Mouse (Mus musculus) kidney, embryonic 16.5 days (tissue): ENCODE measurements at regions not wholly inside any gene's neighbourhood (a gene's known extent, or its start where the extent isn't known, plus 50 kb on each side); places are given as distances from the start of the nearest gene placed in this dataset.

Experiments
- ATAC-seq: fragments of 200-750 bp; cut with Nextera tagmentation; 2 replicates; pipeline ENCODE4 v1.8.0; 2017; ENCODE audit warnings: moderate TSS enrichment; ENCODE audit not compliant: low FRiP score, low TSS enrichment
- H3K27ac ChIP-seq: fragments of 300-500 bp; sonication (generic); 2 replicates; pipeline ENCODE4 v1.5.1; 2014; ENCODE audit warnings: low read length
- H3K27me3 ChIP-seq: fragments of 300-500 bp; sonication (generic); 2 replicates; pipeline ENCODE4 v1.6.1; 2014; ENCODE audit warnings: low read length, control low read depth, mixed read lengths; ENCODE audit not compliant: insufficient read depth
- H3K36me3 ChIP-seq: fragments of 300-500 bp; sonication (generic); 2 replicates; pipeline ENCODE4 v1.6.1; 2014; ENCODE audit warnings: low read length, control low read depth, mixed read lengths; ENCODE audit not compliant: insufficient read depth
- H3K4me1 ChIP-seq: fragments of 300-500 bp; sonication (generic); 2 replicates; pipeline ENCODE4 v1.6.1; 2014; ENCODE audit warnings: low read length, control low read depth, mixed read lengths; ENCODE audit not compliant: insufficient read depth
- H3K4me2 ChIP-seq: fragments of 300-500 bp; sonication (generic); replicated peaks from 2 replicates; pipeline ENCODE4 v1.6.1; 2014; ENCODE audit warnings: low read depth, low read length
- H3K4me3 ChIP-seq: fragments of 300-500 bp; sonication (generic); 2 replicates; pipeline ENCODE4 v1.5.1; 2014; ENCODE audit warnings: mild to moderate bottlenecking, low read length
- H3K9ac ChIP-seq: fragments of 300-500 bp; sonication (generic); replicated peaks from 2 replicates; pipeline ENCODE4 v1.6.1; 2014; ENCODE audit warnings: low read length
- H3K9me3 ChIP-seq: fragments of 300-500 bp; sonication (generic); 2 replicates; pipeline ENCODE4 v1.6.1; 2016; ENCODE audit warnings: low read length, control low read depth
- WGBS: fragments of 180-500 bp; shearing (Covaris S2); extraction: QIAGEN DNeasy Blood & Tissue Kit; methylation state at CpG from one replicate; pipeline ENCODE4 v1.1.7; 2014; 5-methylcytosine and 5-hydroxymethylcytosine counted together

DNA sequence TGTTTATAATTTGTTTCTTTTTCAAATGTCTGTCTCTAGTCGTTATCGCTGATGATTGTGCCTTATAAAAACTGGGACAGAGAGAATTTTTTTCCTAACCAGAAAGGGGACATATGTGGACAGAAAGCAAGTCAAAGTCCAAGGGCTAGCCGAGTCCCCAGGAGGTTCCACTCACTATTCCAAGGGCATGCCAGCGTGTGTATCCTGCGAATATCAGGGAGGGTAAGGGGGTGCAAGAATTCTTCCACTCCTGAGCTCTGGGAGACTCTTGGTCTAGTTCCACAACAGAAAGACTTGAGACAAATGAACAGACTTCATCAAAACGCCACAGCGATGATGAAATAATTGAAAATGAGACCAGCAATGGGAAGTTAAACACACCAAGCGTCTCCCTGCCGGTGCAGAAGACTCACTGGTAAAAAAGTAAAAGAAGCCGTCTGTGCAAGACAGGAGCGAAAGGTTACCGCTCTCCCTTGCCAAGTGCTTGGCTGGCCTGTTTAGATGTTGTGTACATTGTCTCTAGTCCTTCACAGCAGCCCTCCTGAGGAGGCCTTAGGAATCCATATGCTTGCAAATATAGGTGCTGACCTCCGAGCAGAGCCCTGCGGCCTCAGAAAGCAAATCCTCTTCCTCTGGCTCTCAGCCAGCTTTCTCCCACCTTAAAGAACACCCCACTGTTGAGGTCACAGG, 69.9 kb upstream of the Rgma start:
- Histone ChIP-seq H3K27ac (no peak overlapping the region), H3K9ac (no peak overlapping the region), H3K9me3 (no peaks in the 10 kb centered on the region), H3K4me2 (no peak overlapping the region), H3K4me1 (peaks cover 21% of the 10 kb centered on the region), H3K27me3 (0 out of 2 replicates have a peak, but pooled peaks cover 5% of the 10 kb centered on the region), H3K4me3 (no peak overlapping the region), H3K36me3 (no peaks in the 10 kb centered on the region)
- WGBS = 33% methylated on average over 14 of the region's 14 CpGs
- ATAC-seq = no peak

GRCm38 (mm10) chr7:73306296-73306695, 69.0 kb upstream of the Rgma start:
- Histone ChIP-seq H3K27ac (no peak overlapping the region), H3K4me2 (no peak overlapping the region), H3K36me3 (no peaks in the 10 kb centered on the region), H3K27me3 (0 out of 2 replicates have a peak, but pooled peaks cover 7% of the 10 kb centered on the region), H3K4me1 (peaks cover 21% of the 10 kb centered on the region), H3K4me3 (no peak overlapping the region), H3K9ac (no peak overlapping the region), H3K9me3 (no peaks in the 10 kb centered on the region)
- 75% methylated on average over 6 of the region's 6 CpGs for WGBS
- no peak for ATAC-seq

DNA sequence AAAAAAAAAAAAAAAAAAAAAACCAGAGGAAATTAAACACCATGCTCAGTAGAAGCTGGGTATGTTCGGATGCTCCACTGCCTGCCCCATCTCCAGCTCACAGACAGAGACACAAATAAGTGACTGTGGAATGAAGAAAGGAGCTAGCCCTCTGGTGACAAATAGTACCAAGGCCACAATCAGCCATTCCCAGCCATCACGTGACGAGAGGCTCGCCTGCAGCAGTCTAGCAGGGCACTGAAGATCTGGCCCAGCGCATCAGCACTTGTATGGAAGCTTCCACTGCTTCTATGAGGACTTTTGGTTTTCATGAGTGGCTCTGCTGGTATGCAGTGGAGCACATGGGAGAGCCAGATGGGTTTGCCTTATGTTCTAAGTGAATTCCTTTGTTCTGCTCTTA, 68.6 kb upstream of the Rgma start:
- 69% methylated on average over 5 of the region's 5 CpGs for WGBS

GRCm38 (mm10) chr7:73307586-73308490, 67.5 kb upstream of the Rgma start:
- Histone ChIP-seq H3K9ac (no peak overlapping the region), H3K27ac (no peak overlapping the region), H3K4me3 (no peak overlapping the region), H3K9me3 (no peaks in the 10 kb centered on the region), H3K27me3 (0 out of 2 replicates have a peak, but pooled peaks cover 5% of the 10 kb centered on the region), H3K4me2 (no peak overlapping the region), H3K4me1 (peaks cover 21% of the 10 kb centered on the region), H3K36me3 (no peaks in the 10 kb centered on the region)
- ATAC-seq = peak; percentile 83
- WGBS = 32% methylated on average over 13 of the region's 13 CpGs

More for the DNA sequence above, 68.6 kb upstream of the Rgma start:
- no peaks in the 10 kb centered on the region for H3K9me3 ChIP-seq
- H3K27ac ChIP-seq = no peak overlapping the region
- ATAC-seq = no peak
- no peaks in the 10 kb centered on the region for H3K36me3 ChIP-seq
- H3K27me3 ChIP-seq = 0 out of 2 replicates have a peak, but pooled peaks cover 7% of the 10 kb centered on the region
- H3K4me2 ChIP-seq = no peak overlapping the region
- no peak overlapping the region for H3K4me3 ChIP-seq
- H3K4me1 ChIP-seq = peaks cover 21% of the 10 kb centered on the region
- no peak overlapping the region for H3K9ac ChIP-seq

GRCm38 (mm10) chr7:73308981-73309380, 66.3 kb upstream of the Rgma start:
- Histone ChIP-seq H3K4me1 (peaks cover 21% of the 10 kb centered on the region), H3K4me3 (no peak overlapping the region), H3K9ac (no peak overlapping the region), H3K9me3 (no peaks in the 10 kb centered on the region), H3K27ac (no peak overlapping the region), H3K27me3 (0 out of 2 replicates have a peak, but pooled peaks cover 5% of the 10 kb centered on the region), H3K4me2 (no peak overlapping the region), H3K36me3 (no peaks in the 10 kb centered on the region)
- 47% methylated on average over 7 of the region's 7 CpGs for WGBS
- ATAC-seq = no peak

GRCm38 (mm10) chr7:73310056-73310455, 65.3 kb upstream of the Rgma start:
- H3K9ac ChIP-seq = no peak overlapping the region
- ATAC-seq = no peak
- 53% methylated on average over 10 of the region's 10 CpGs for WGBS
- 0 out of 2 replicates have a peak, but pooled peaks cover 5% of the 10 kb centered on the region for H3K27me3 ChIP-seq
- no peak overlapping the region for H3K4me3 ChIP-seq
- H3K4me2 ChIP-seq = no peak overlapping the region
- H3K9me3 ChIP-seq = no peaks in the 10 kb centered on the region
- no peaks in the 10 kb centered on the region for H3K36me3 ChIP-seq
- no peak overlapping the region for H3K27ac ChIP-seq
- peaks cover 16% of the 10 kb centered on the region; the same call in 1 of the 2 replicates for H3K4me1 ChIP-seq

DNA sequence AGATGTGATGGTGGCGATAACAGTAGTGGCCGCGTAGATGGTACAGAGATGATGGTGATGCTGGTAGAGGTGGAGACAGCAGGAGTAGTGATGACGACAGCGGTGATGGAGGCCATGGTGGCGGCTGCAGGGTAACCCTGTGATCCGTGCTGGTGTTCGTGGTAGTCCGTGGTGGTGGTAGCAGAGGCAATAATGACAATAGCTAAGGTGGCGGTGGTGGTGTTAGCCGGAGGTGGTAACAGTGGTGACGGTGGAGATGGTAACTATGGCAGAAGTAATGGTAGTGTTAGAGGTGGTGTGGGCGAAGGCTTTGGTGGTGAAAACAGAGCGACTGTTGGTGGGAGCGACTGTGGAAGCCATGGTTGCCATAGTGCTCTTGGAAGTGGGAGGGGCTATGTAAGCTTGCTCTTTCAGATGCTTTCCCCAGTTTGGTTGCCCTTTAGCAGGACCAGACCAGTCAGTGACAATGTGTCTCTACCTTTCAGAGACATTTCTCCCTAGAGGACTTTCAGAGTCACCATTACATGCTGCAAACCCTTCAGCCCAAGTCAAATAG, 64.7 kb upstream of the Rgma start:
- Histone ChIP-seq H3K36me3 (no peaks in the 10 kb centered on the region), H3K4me3 (no peak overlapping the region), H3K9me3 (no peaks in the 10 kb centered on the region), H3K4me1 (peaks cover 15% of the 10 kb centered on the region; the same call in 1 of the 2 replicates), H3K27ac (no peak overlapping the region), H3K9ac (no peak overlapping the region), H3K4me2 (no peak overlapping the region), H3K27me3 (0 out of 2 replicates have a peak, but pooled peaks cover 5% of the 10 kb centered on the region)
- ATAC-seq = no peak
- 91% methylated on average over 15 of the region's 15 CpGs for WGBS

- H3K36me3 ChIP-seq = no peaks in the 10 kb centered on the region
- ATAC-seq = no peak
Observed at GRCm38 (mm10) chr7:73315555-73315954, 59.8 kb upstream of the Rgma start.

DNA sequence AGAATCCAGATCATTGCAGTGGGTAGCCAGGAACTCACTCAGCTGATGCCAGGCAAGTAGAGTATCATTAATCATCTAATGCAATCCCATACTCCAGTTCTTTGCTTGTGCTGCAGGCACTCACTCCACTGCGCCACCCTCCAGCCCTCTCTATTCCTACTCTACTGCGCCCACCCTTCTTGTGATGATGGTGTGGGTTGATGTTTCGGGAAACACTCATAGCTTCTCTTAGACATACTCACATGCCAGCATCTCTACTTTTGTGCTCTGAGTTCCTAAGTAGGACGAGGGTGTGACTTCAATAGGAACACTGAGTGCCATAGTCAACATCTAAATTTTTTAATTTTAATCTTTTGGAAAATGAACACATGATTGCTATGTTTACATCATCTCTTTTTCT, 57.7 kb upstream of the Rgma start:
- no peak for ATAC-seq
- no peak overlapping the region for H3K4me2 ChIP-seq

More at GRCm38 (mm10) chr7:73315555-73315954, 59.8 kb upstream of the Rgma start:
- no peak overlapping the region for H3K4me3 ChIP-seq
- H3K27me3 ChIP-seq = 0 out of 2 replicates have a peak, but pooled peaks cover 1% of the 10 kb centered on the region
- H3K9me3 ChIP-seq = no peaks in the 10 kb centered on the region
- no peak overlapping the region for H3K9ac ChIP-seq
- H3K4me1 ChIP-seq = no peaks in the 10 kb centered on the region
- H3K27ac ChIP-seq = no peak overlapping the region
- 49% methylated on average over 3 of the region's 3 CpGs for WGBS
- no peak overlapping the region for H3K4me2 ChIP-seq

More for the DNA sequence above, 57.7 kb upstream of the Rgma start:
- no peak overlapping the region for H3K9ac ChIP-seq
- no peak overlapping the region for H3K27ac ChIP-seq
- H3K27me3 ChIP-seq = no peaks in the 10 kb centered on the region
- H3K36me3 ChIP-seq = no peaks in the 10 kb centered on the region
- WGBS = 93% methylated on average over 4 of the region's 4 CpGs
- no peaks in the 10 kb centered on the region for H3K4me1 ChIP-seq
- no peaks in the 10 kb centered on the region for H3K9me3 ChIP-seq
- H3K4me3 ChIP-seq = no peak overlapping the region
